Mouse (Mus musculus) thymus, adult 2 months (tissue): ENCODE data around the gene Zfp956. TPM values are rescaled to one million over a fixed set of nuclear protein-coding genes. Genes with fewer than 3 reads are reported as not detected.
A peak's percentile ranks its signal among the peaks of the same experiment; 100 is the strongest.

Experiments
- DNase-seq: peaks from one replicate; pipeline ENCODE4 v3.0.0; 2021
- H3K27ac ChIP-seq: fragments of 200-500 bp; 2 replicates; pipeline ENCODE4 v1.5.1; 2012; ENCODE audit warnings: low read length, control low read depth; ENCODE audit not compliant: control insufficient read depth, insufficient read depth
- H3K27me3 ChIP-seq: fragments of 200-500 bp; 2 replicates; pipeline ENCODE4 v1.6.1; 2012; ENCODE audit warnings: mild to moderate bottlenecking, low read length, moderate library complexity, mixed read lengths; ENCODE audit not compliant: control insufficient read depth, insufficient read depth
- H3K36me3 ChIP-seq: fragments of 200-500 bp; 2 replicates; pipeline ENCODE4 v1.6.1; 2012; ENCODE audit warnings: mild to moderate bottlenecking, low read length, moderate library complexity; ENCODE audit not compliant: control insufficient read depth, insufficient read depth
- H3K4me1 ChIP-seq: fragments of 200-500 bp; replicated peaks from 2 replicates; pipeline ENCODE4 v1.6.1; 2012; ENCODE audit warnings: low read length; ENCODE audit not compliant: control insufficient read depth, insufficient read depth
- H3K4me3 ChIP-seq: fragments of 200-500 bp; 2 replicates; pipeline ENCODE4 v1.5.1; 2012; ENCODE audit warnings: mild to moderate bottlenecking, low read length, control low read depth, moderate library complexity; ENCODE audit not compliant: control insufficient read depth, insufficient read depth
- CTCF ChIP-seq: fragments of 200-500 bp; IDR thresholded peaks from 2 replicates; pipeline ENCODE4 v1.5.1; 2012; ENCODE audit warnings: mild to moderate bottlenecking, control low read depth, low read length, moderate library complexity, borderline replicate concordance; ENCODE audit not compliant: control insufficient read depth, poor library complexity, insufficient read depth; ENCODE audit errors: extremely low read depth
- POLR2A ChIP-seq: fragments of 200-500 bp; IDR thresholded peaks from 2 replicates; pipeline ENCODE4 v1.6.1; 2012; ENCODE audit warnings: mild to moderate bottlenecking, low read length, control low read depth, moderate library complexity; ENCODE audit not compliant: control insufficient read depth, poor library complexity, insufficient read depth; ENCODE audit errors: extremely low read depth
- WGBS: fragments of 180-500 bp; shearing (Covaris S2); methylation state at CpG from one replicate; pipeline ENCODE4 v1.1.7; 2018; 5-methylcytosine and 5-hydroxymethylcytosine counted together
- polyA plus RNA-seq: library from polyadenylated mRNA; depleted of rRNA; stranded (reverse); fragments of >200 nt; gene quantifications from 2 replicates; pipeline ENCODE4 v1.2.3, GENCODE M21; 2012

The Zfp956 gene
- polyA plus RNA-seq, 1 experiment, result 38.4 TPM

- WGBS, result 25% methylated on average over 64 of the region's 64 CpGs
- H3K4me1 ChIP-seq, result peaks cover 7% of the 10 kb centered on the region
- peak; percentile 73; the same call in 1 of the 2 replicates for TF ChIP-seq CTCF
- TF ChIP-seq POLR2A, result no peak
- DNase-seq, result peak; percentile 70
- H3K27me3 ChIP-seq, result no peaks in the 10 kb centered on the region
- peak overlapping the region; percentile 67 for H3K4me3 ChIP-seq
- no peaks in the 10 kb centered on the region for H3K36me3 ChIP-seq
- H3K27ac ChIP-seq, result no peak overlapping the region
Measured at GRCm38 (mm10) chr6:47943021-47943691, 10.0 kb upstream of the Zfp956 start.

- no peak overlapping the region for H3K27ac ChIP-seq
- TF ChIP-seq POLR2A (no peak), CTCF (no peak)
- peaks cover 7% of the 10 kb centered on the region for H3K4me1 ChIP-seq
- no peaks in the 10 kb centered on the region for H3K36me3 ChIP-seq
- H3K4me3 ChIP-seq, result peak overlapping the region; percentile 67
- H3K27me3 ChIP-seq, result no peaks in the 10 kb centered on the region
- no peak for DNase-seq
- WGBS, result 55% methylated on average over 3 of the region's 3 CpGs
Measured at GRCm38 (mm10) chr6:47943721-47944120, 9.5 kb upstream of the Zfp956 start.

DNA sequence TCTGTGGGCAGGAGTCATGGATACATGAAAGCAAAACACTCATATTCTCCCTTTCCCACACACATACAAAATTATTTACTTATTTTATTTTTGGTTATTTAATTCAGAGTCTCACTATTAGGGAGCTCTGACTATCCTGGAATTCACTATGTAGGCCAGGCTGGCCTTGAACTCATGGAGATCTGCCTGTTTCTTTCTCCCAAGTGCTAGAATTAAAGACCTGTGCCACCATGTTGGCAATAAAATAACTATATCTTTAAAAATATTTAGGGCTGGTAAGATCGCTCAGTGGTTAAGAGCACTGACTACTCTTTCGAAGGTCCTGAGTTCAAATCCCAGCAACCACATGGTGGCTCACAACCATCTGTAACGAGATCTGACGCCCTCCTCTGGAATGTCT, 5.8 kb upstream of the Zfp956 start:
- WGBS, result 95% methylated on average over 4 of the region's 4 CpGs

GRCm38 (mm10) chr6:47954425-47954824, 1.2 kb downstream of the Zfp956 start:
- Histone ChIP-seq H3K36me3 (peaks cover 8% of the 10 kb centered on the region; the same call in 1 of the 2 replicates), H3K27me3 (no peaks in the 10 kb centered on the region), H3K27ac (no peak overlapping the region), H3K4me1 (no peaks in the 10 kb centered on the region), H3K4me3 (no peak overlapping the region)
- WGBS, result 89% methylated on average over 3 of the region's 3 CpGs
- no peak for DNase-seq
- TF ChIP-seq POLR2A, result no peak
- TF ChIP-seq CTCF, result no peak

More for the DNA sequence above, 5.8 kb upstream of the Zfp956 start:
- no peaks in the 10 kb centered on the region for H3K36me3 ChIP-seq
- DNase-seq, result no peak
- H3K27me3 ChIP-seq, result no peaks in the 10 kb centered on the region
- H3K27ac ChIP-seq, result no peak overlapping the region
- no peak for TF ChIP-seq CTCF
- no peak for TF ChIP-seq POLR2A
- peaks cover 5% of the 10 kb centered on the region for H3K4me1 ChIP-seq
- no peak overlapping the region for H3K4me3 ChIP-seq

DNA sequence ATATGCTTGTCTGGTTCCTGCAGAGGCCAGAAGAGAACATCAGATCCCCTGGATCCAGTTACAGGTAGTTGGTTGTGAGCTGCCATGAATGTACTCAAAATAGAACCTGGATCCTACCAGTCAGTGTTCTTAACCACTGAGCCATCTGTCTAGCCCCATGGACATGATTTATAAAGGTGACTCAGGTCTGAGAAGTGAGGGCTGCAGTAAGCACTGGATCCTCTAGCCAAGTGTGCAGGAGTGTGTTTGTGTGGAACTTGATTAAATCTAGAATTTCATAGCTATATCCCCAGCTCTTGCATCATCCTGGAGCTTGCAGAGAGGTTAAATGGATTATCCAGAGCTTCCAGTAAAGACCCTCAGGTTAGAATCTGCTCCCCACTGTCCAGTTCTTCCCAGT, 4.6 kb downstream of the Zfp956 start:
- TF ChIP-seq CTCF (no peak), POLR2A (no peak)
- H3K27me3 ChIP-seq, result no peaks in the 10 kb centered on the region
- H3K4me3 ChIP-seq, result no peak overlapping the region
- H3K27ac ChIP-seq, result no peak overlapping the region
- H3K36me3 ChIP-seq, result peaks cover 24% of the 10 kb centered on the region
- H3K4me1 ChIP-seq, result no peaks in the 10 kb centered on the region
- no peak for DNase-seq

DNA sequence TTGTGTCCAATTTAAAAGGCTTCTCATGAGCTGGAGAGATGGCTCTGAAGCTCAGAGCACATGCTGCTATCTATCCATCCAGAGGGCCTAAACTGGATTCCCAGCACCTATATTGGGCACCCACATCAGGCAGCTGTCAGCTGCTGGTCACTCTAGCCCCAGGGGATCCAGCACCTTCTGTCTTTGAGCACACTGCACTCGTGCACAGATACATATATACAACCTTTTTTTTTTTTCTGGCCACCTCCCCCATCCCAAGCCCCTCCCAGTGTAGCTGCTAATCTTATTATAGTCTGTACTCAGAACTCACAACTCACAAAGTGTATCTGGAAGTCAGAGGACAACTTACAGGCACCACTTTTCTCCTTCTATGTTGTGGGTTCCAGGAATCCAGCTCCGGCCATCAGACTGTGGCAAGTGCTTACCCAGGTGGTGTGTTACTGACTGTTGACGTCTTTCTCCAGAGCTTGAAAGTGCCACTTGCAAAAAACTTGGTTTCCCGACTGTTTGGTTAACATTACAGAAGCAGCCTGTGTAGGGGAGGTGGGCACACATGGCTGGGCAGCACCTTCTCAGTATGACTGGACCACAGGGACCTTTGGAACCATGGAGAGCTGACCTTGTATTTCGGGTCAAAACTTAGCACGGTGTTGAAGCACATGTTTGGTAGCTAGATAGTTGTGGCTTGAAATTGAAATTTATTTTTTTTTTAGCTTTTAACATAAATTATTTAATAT, 7.7 kb downstream of the Zfp956 start:
- Histone ChIP-seq H3K4me1 (no peaks in the 10 kb centered on the region), H3K4me3 (no peak overlapping the region), H3K27ac (no peak overlapping the region), H3K36me3 (peaks cover 42% of the 10 kb centered on the region), H3K27me3 (no peaks in the 10 kb centered on the region)
- no peak for DNase-seq
- no peak for TF ChIP-seq POLR2A
- 94% methylated on average over 6 of the region's 6 CpGs for WGBS
